In the genomic region with DNA sequence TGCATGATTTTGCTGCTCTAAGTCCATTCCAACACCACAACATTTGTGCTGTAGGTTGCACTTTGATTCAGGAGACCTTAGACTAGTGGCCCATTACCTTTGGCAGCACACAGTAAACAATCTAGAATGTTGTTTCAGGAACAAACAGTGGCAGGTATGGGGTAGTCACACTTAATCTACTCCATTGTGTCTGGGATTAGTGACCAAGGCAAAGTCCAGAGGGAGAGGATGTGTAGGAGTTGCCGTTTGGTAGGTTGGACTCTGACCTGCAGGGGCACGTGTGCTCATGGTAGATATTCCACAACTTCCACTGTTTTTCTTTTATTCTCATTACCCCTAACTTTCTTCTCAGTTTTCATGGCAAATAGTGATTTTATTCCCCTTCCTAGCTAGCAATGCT, we compare ENCODE assay signal across 18 mouse cellular contexts.
DNase-seq lines count a peak whose midpoint lies in the region; ATAC-seq and TF ChIP-seq lines count a peak whose summit lies in the region.
"Had no signal": no experiment of that assay in that cellular context is flagged by ENCODE, and none has a peak within 500 bp of the region (broad histone marks: within the 10 kb centered on the region; RNA-seq: fewer than 3 reads in every experiment).

No protein-coding gene starts in this region.

- H3K9ac ChIP-seq in stomach, postnatal 0 days (ENCODE audit: low read length): no peak overlapping the region
- H3K9ac ChIP-seq: embryonic facial prominence, embryonic 12.5 days; forebrain, embryonic 13.5 days; forebrain, embryonic 15.5 days; forebrain, postnatal 0 days had no signal

- TF ChIP-seq CTCF in kidney, adult 2 months (conservative IDR thresholded peaks at IDR 0.05; ENCODE audit: insufficient read depth, insufficient read length, low read depth, low read length): no peak
- TF ChIP-seq CTCF in stomach, postnatal 0 days (IDR thresholded peaks at IDR 0.05; ENCODE audit: low read depth): no peak

- no peak for TF ChIP-seq EP300 in stomach, postnatal 0 days (optimal IDR thresholded peaks at IDR 0.05)

- no peak overlapping the region for H3K4me2 ChIP-seq in stomach, postnatal 0 days (replicated peaks; ENCODE audit: low read depth)
- H3K4me2 ChIP-seq: embryonic facial prominence, embryonic 12.5 days; forebrain, embryonic 13.5 days; forebrain, embryonic 15.5 days had no signal

- no peaks in the 10 kb centered on the region for H3K9me3 ChIP-seq in stomach, postnatal 0 days (ENCODE audit: control insufficient read depth, low read length)
- H3K9me3 ChIP-seq: embryonic facial prominence, embryonic 10.5 days; embryonic facial prominence, embryonic 12.5 days; forebrain, embryonic 13.5 days; forebrain, embryonic 15.5 days had no signal

- peak; percentile 92 for ATAC-seq in stomach, postnatal 0 days (ENCODE audit: low FRiP score, low TSS enrichment)
- ATAC-seq: forebrain, embryonic 13.5 days; forebrain, embryonic 15.5 days; forebrain, postnatal 0 days had no signal

- TF ChIP-seq POLR2A in kidney, adult 2 months (IDR thresholded peaks at IDR 0.05; ENCODE audit: low read depth, low read length): no peak

- 49% methylated on average over 2 of the region's 2 CpGs for WGBS in kidney, adult 2 months
- WGBS in stomach, postnatal 0 days: 85% methylated on average over 2 of the region's 2 CpGs

- no peaks in the 10 kb centered on the region; the same call in 1 of the 2 replicates for H3K4me1 ChIP-seq in kidney, adult 2 months (ENCODE audit: control insufficient read depth, insufficient read depth, low read length)
- H3K4me1 ChIP-seq in stomach, postnatal 0 days (replicated peaks; ENCODE audit: control insufficient read depth, insufficient read depth): no peaks in the 10 kb centered on the region
- H3K4me1 ChIP-seq: embryonic facial prominence, embryonic 10.5 days; embryonic facial prominence, embryonic 12.5 days; forebrain, embryonic 13.5 days; forebrain, embryonic 15.5 days had no signal

- H3K36me3 ChIP-seq in kidney, adult 2 months (ENCODE audit: control insufficient read depth, insufficient read depth, low read length): no peaks in the 10 kb centered on the region
- no peaks in the 10 kb centered on the region for H3K36me3 ChIP-seq in stomach, postnatal 0 days (ENCODE audit: control insufficient read depth, insufficient read depth, low read length)
- H3K36me3 ChIP-seq: embryonic facial prominence, embryonic 10.5 days; embryonic facial prominence, embryonic 12.5 days; forebrain, embryonic 15.5 days had no signal

- no peak overlapping the region; the same call in 1 of the 2 replicates for H3K27ac ChIP-seq in kidney, adult 2 months (ENCODE audit: insufficient read depth, low read depth, low read length)
- no peak overlapping the region for H3K27ac ChIP-seq in stomach, postnatal 0 days (replicated peaks)
- H3K27ac ChIP-seq: embryonic facial prominence, embryonic 10.5 days; embryonic facial prominence, embryonic 12.5 days; forebrain, embryonic 13.5 days; forebrain, embryonic 15.5 days had no signal

- H3K27me3 ChIP-seq in kidney, adult 2 months (replicated peaks; ENCODE audit: control insufficient read depth, insufficient read depth, low read length): no peaks in the 10 kb centered on the region
- no peaks in the 10 kb centered on the region for H3K27me3 ChIP-seq in stomach, postnatal 0 days (ENCODE audit: control insufficient read depth, insufficient read depth, low read length)
- H3K27me3 ChIP-seq: embryonic facial prominence, embryonic 12.5 days; forebrain, embryonic 13.5 days; forebrain, embryonic 15.5 days had no signal

- DNase-seq in kidney, adult 2 months: peak; percentile 33
- DNase-seq in kidney, postnatal 14 days: no peak
- DNase-seq in stomach, postnatal 0 days (ENCODE audit: low spot score): peak; percentile 12
- DNase-seq in yolk sac, embryonic 10.5 days (ENCODE audit: low spot score): peak; percentile 37
- no peak for DNase-seq in cerebellum, postnatal 36 days
- DNase-seq: adrenal gland, adult 2 months; adrenal gland, postnatal 10 days; adrenal gland, postnatal 25 days; cerebellum, adult 11 months; cerebellum, adult 18-20 months; cerebellum, adult 8-10 months; cerebellum, adult 9-11 months; cerebellum, postnatal 14 days; forebrain, postnatal 0 days had no signal

- H3K4me3 ChIP-seq in kidney, adult 2 months (ENCODE audit: insufficient read depth, low read depth, low read length): no peak overlapping the region
- no peak overlapping the region for H3K4me3 ChIP-seq in stomach, postnatal 0 days (ENCODE audit: low read depth, low read length)
- H3K4me3 ChIP-seq: embryonic facial prominence, embryonic 10.5 days; embryonic facial prominence, embryonic 12.5 days; forebrain, embryonic 13.5 days; forebrain, embryonic 15.5 days had no signal

Comparison
In these comparisons a context has a peak if more than half of its experiments do, and no peak if none do; other contexts are left out.
1. DNase-seq: peak in kidney, adult 2 months (single experiment), stomach, postnatal 0 days (single experiment) and yolk sac, embryonic 10.5 days (single experiment); none in kidney, postnatal 14 days (single experiment) and cerebellum, postnatal 36 days (0 of 2).